Mouse (Mus musculus) spleen, postnatal 10 days (tissue): ENCODE data around the gene Stmnd1.
"Not testable (repeated sequence)": the region's sequence is repeated elsewhere in the genome, so short reads cannot be mapped to it uniquely, and the experiment has no call there.

ENCODE experiments used
- DNase-seq, 2 experiments: peaks; one replicate each; pipeline ENCODE4 v3.0.0; 2021 to 2022; ENCODE audit warnings: low spot score in 2 of 2

Gene Stmnd1

DNA sequence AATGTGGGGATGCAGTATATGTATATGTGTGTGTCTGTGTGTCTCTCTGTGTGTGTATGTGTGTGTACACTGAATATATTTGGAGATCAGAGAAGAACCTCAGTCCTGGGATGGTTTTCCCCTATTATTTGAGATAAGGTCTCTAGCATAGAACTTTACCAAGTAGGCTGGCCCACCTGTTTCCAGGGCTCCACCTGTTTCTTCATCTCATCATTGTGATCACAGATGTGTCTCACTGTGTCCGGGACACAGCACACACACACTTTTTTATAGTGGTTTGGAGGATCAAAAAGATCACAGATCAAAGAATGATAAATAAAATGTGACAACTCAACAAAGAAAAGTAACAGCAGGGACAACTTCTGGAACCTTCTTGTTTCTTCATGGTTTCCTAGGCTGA is 17.0 kb downstream of the Stmnd1 start:
- no peak for DNase-seq

GRCm38 (mm10) chr13:46294365-46294764 is 20.8 kb downstream of the Stmnd1 start:
- no peak for DNase-seq

DNA sequence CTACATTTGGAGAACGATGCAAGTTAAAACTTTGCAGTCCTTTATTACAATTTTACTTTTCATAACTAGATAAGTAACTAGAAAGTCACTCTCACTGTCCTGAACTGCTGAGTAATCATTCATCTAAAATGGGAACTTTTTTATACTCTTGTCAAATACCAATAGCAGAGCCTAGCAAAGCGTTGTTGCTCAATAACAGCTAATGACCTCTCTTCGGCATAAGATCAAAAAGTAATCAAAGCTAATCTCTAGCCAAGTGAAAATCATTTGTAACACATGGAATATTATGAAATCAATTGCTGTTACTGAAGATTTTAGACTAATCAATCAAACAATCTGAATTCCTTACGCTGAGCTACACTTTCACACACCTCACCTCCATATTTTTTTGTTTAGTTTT is 24.2 kb downstream of the Stmnd1 start:
- no peak for DNase-seq

GRCm38 (mm10) chr13:46310790-46311189 is 37.3 kb downstream of the Stmnd1 start:
- peak; percentile 6 to 52 for DNase-seq

- DNase-seq, result no peak
These were observed 39.7 kb downstream of the Stmnd1 start for GRCm38 (mm10) chr13:46313176-46313575.

DNA sequence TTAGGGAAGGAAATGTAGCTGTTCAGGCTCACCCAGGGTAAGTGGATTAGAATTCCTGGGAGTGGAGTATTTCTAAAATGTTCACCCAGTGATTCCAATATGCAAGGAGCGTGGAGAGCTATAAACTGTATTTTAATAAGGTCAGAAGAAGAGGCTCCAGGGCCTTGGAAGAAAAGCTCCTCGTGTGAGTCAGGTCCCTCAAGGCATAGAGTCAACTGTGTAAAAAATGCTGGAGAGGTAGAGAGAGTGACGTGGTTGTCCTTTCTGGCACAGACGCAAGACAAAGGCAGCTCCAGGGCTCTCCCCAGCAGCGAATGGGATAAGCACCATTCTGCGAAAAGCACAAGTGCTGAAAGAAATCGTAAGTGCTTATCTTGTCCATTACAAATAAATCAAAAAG is 41.6 kb downstream of the Stmnd1 start:
- DNase-seq, result no peak

DNA sequence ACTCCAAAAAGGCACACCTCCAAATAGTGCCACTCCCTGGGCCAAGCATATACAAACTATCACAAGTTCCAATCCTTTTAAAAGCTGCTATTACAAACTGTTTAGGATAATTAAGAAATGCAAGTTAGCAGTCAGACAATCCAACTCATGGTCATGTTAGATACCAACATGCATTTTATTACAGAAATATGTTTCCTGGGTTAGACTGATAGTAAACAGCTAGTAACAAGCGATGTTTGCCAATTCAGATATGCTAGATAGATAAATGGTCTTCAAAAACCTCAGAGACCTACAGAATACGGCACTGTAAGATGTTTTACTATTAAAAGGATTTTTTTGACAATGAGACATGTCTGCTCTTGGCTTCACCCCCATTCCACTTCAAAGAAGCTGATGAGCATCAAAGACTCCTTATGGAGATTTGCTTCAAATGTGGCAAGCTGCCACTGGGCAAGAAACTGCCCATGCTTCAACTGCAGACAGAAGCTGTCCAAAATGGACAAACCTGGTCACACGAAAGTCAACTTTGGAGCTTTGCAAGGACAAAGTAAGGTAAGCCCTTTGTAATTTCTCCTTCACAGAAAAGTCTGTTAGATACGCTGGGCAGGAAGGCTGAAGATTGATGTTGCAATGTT is 52.9 kb downstream of the Stmnd1 start:
- DNase-seq, result no peak

- DNase-seq, result no peak
These were observed 61.5 kb downstream of the Stmnd1 start for GRCm38 (mm10) chr13:46335020-46335419.

- DNase-seq, result not testable (repeated sequence)
These were observed 62.8 kb downstream of the Stmnd1 start for GRCm38 (mm10) chr13:46336281-46336680.

DNA sequence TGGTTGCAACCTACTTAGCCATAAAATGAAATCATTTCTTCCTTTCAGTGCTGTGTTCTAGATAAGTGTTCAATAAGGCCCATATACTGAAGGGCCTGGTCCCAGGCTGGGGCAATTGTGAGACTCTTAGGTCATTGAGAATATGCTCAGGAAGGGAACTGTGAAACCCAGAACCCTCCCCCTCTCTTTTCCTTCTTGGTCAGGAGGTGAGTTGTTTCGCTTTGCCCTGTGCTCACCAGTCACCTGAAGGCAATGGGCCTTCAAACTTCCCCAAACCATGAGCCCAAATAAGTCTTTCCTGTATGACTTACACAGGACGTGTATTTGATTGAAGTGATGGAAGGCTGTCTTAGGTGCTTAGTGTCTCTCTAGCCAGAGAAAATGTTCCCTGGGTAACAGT is 64.3 kb downstream of the Stmnd1 start:
- DNase-seq, result no peak

DNA sequence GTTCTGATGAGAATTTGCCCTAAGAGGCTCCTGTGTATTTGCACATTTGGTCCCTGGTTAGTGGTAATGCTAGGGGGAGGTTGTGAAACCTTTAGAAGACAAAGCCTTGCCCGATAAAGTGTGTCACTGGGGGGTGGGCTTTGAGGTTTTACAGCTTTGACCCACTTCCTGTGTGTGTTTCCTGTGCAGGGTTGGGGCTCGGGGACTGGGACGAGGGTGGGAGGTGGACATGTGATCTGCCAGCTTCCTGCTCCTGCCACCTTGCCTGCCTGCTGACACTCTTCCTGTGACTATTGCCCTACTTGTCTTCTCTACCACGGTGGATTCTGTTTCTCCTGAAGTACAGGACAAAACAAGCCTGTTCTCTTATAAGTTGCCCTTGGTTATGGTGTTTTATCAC is 66.4 kb downstream of the Stmnd1 start:
- peak in 1 of 2 experiments; percentile 60 for DNase-seq

DNA sequence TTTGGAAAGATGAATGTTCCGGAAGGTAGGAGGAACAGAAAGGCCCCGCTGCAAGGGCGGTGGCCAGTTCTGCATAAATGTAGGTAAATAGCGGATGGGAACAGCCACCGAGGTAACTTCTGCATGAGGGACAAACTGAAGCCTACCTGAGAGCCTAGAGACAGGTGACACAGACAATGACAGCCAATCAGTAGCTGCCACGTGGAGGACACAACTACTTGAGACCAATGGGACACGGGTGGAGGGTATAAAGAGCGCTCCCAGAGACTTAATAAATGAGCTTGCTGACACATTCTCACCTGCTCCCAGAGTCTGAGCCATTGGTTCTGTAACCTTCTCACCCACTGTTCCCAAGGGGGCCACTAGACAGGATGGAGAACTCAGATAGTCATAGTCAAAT is 67.1 kb downstream of the Stmnd1 start:
- peak in 1 of 2 experiments; percentile 18 for DNase-seq

DNA sequence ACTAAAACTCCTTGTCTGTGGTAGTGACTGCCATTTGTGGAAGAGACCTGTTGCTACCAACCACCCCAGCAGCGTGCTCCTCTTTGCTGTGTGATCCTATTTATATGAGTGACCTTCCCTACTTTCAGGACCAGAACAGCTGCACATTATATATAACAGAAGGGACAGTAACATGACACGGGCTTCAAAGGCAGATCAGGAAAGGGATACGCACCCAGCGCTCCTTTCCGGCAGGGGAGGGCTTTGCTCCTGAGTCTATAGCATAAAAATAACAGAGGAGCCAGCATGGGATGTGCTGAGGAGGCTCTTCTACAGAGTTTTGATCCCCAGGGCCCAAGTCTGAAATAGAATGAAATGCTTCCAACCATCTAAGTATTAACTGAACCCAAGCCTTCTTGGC is 67.9 kb downstream of the Stmnd1 start:
- DNase-seq, result no peak

DNA sequence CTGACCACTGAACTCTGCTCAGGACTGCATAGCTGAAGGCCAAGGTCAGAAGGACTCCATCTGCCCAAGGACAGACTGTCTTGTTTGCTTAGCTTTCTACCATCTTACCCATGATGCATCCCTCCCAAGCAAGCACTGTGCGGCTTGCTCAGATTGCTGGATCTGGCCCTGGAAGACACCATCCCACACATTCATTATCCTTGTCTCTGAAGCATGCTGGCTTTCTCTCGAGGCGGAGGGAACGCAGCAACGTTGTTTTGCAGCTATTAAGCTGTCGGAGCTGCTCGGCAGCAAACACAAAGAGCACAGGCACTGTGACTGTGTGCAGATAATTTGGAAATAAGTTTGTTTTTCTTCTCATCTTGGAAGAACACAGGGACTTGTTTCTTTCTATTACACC is 69.7 kb downstream of the Stmnd1 start:
- DNase-seq, result no peak

DNA sequence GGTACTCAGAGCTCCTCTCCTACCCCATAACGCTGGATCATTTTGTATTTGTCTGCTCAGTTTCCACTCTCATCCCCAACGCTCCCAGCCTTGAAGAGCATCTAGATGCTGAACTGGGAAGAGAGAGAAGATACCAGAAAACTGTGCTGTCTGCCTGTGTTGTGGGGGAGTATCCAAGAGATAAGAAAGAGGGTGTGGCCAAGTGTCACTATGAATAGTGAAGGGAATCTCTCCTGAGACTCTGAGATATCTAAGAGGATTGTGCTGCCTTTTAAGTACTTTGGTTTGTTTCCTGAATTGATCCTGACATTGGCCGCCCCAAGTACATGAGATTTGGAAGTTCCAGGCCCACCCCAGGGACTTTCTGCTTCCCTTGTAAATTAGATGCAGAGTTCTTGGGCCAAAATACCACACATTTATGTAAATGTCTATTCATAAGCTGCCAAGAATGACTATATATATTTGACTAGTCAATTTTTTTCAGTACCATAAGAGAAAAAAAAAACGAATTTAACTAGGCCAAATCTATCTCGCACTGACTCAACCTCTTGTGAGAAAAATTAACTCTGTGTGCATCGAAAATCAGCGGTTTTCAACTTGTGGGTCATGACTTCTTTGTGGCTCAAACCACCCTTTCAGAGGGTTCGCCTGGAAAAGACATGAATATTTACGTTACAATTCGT is 73.5 kb downstream of the Stmnd1 start:
- DNase-seq, result no peak

- no peak for DNase-seq
These were observed 76.1 kb downstream of the Stmnd1 start for GRCm38 (mm10) chr13:46349664-46350063.
